Mouse (Mus musculus) liver, postnatal 0 days (tissue): ENCODE measurements around the gene Uhrf2. TPM values are rescaled to one million over a fixed set of nuclear protein-coding genes. Genes with fewer than 3 reads are reported as not detected.

ENCODE experiments used
- ATAC-seq: fragments of 200-750 bp; cut with Nextera tagmentation; 2 replicates; pipeline ENCODE4 v1.8.0; 2017; ENCODE audit warnings: mild to moderate bottlenecking, moderate library complexity
- DNase-seq: peaks from one replicate; pipeline ENCODE4 v3.0.0-alpha.2; 2016
- H3K27ac ChIP-seq: fragments of 300-500 bp; sonication (generic); 2 replicates; pipeline ENCODE4 v1.5.1; 2014; ENCODE audit warnings: antibody characterized with exemption, moderate library complexity, mild to moderate bottlenecking, low read depth
- H3K27me3 ChIP-seq: fragments of 300-500 bp; sonication (generic); 2 replicates; pipeline ENCODE4 v1.6.1; 2014; ENCODE audit warnings: low read length, control low read depth, mixed read lengths; ENCODE audit not compliant: insufficient read depth
- H3K36me3 ChIP-seq: fragments of 300-500 bp; sonication (generic); replicated peaks from 2 replicates; pipeline ENCODE4 v1.6.1; 2014; ENCODE audit warnings: mild to moderate bottlenecking, control low read depth, low read length, moderate library complexity, mixed read lengths; ENCODE audit not compliant: insufficient read depth
- H3K4me1 ChIP-seq: fragments of 300-500 bp; sonication (generic); 2 replicates; pipeline ENCODE4 v1.6.1; 2014; ENCODE audit warnings: antibody characterized with exemption, mild to moderate bottlenecking, control low read depth; ENCODE audit not compliant: insufficient read depth
- H3K4me2 ChIP-seq: fragments of 300-500 bp; sonication (generic); 2 replicates; pipeline ENCODE4 v1.6.1; 2014; ENCODE audit warnings: low read depth, mild to moderate bottlenecking, low read length, moderate library complexity, mixed read lengths
- H3K4me3 ChIP-seq: fragments of 300-500 bp; sonication (generic); 2 replicates; pipeline ENCODE4 v1.5.1; 2014; ENCODE audit warnings: low read depth, low read length
- H3K9ac ChIP-seq: fragments of 300-500 bp; sonication (generic); replicated peaks from 2 replicates; pipeline ENCODE4 v1.6.1; 2014; ENCODE audit warnings: mild to moderate bottlenecking, moderate library complexity
- H3K9me3 ChIP-seq: fragments of 300-500 bp; sonication (generic); 2 replicates; pipeline ENCODE4 v1.6.1; 2016; ENCODE audit warnings: mild to moderate bottlenecking, control low read depth, low read length, mixed read lengths
- CTCF ChIP-seq: sonication (generic); IDR thresholded peaks from 2 replicates; pipeline ENCODE4 v1.5.1; 2016; ENCODE audit warnings: antibody characterized with exemption, low read depth
- EP300 ChIP-seq: IDR thresholded peaks from 2 replicates; pipeline ENCODE4 v1.6.1; 2016; ENCODE audit warnings: antibody characterized with exemption, low read depth, mild to moderate bottlenecking
- WGBS: fragments of 180-500 bp; shearing (Covaris S2); extraction: QIAGEN DNeasy Blood & Tissue Kit; methylation state at CpG from one replicate; pipeline ENCODE4 v1.1.7; 2014; ENCODE audit not compliant: insufficient replicate concordance; 5-methylcytosine and 5-hydroxymethylcytosine counted together
- polyA plus RNA-seq: library from polyadenylated mRNA; unstranded; fragments of >200 nt; fragmentation: Nextera tagmentation; extraction: Ambion mirVana; gene quantifications from 2 replicates; pipeline ENCODE4 v1.2.1, GENCODE M21; 2015

Gene Uhrf2
- 18.4 and 19.8 TPM in 2 replicates for polyA plus RNA-seq

GRCm38 (mm10) chr19:30029894-30030635 lies at the start of gene Uhrf2:
TSS of gene Uhrf2 (plus strand) at chr19:30030513.
- Histone ChIP-seq H3K4me1 (peaks cover 27% of the 10 kb centered on the region), H3K27me3 (no peaks in the 10 kb centered on the region), H3K27ac (peak within 1 kb of the TSS; percentile 96), H3K4me2 (peak within 1 kb of the TSS; percentile 81), H3K4me3 (peak within 1 kb of the TSS; percentile 89), H3K36me3 (no peaks in the 10 kb centered on the region), H3K9ac (peak within 1 kb of the TSS; percentile 94), H3K9me3 (no peaks in the 10 kb centered on the region)
- peak; percentile 89 for TF ChIP-seq EP300
- TF ChIP-seq CTCF, result peak; percentile 21; the same call in 1 of the 2 replicates
- WGBS, result 4% methylated on average over 73 of the region's 74 CpGs
- peak; percentile 96 for ATAC-seq
- DNase-seq, result peak; percentile 98

GRCm38 (mm10) chr19:29984208-29985005 lies 45.9 kb upstream of the Uhrf2 start:
- ATAC-seq (no peak), DNase-seq (peak; percentile 29)
- WGBS, result 71% methylated on average over 16 of the region's 16 CpGs

GRCm38 (mm10) chr19:29986464-29987091 lies 43.7 kb upstream of the Uhrf2 start:
- H3K4me1 ChIP-seq, result no peaks in the 10 kb centered on the region
- no peak for DNase-seq
- no peaks in the 10 kb centered on the region for H3K36me3 ChIP-seq
- TF ChIP-seq CTCF (no peak), EP300 (no peak)
- H3K4me2 ChIP-seq, result no peak overlapping the region
- WGBS, result 78% methylated on average over 12 of the region's 12 CpGs
- ATAC-seq, result no peak
- H3K9ac ChIP-seq, result no peak overlapping the region
- no peak overlapping the region for H3K27ac ChIP-seq
- H3K4me3 ChIP-seq, result no peak overlapping the region
- no peaks in the 10 kb centered on the region for H3K27me3 ChIP-seq
- no peaks in the 10 kb centered on the region for H3K9me3 ChIP-seq

More at GRCm38 (mm10) chr19:29984208-29985005, 45.9 kb upstream of the Uhrf2 start:
- no peak for TF ChIP-seq EP300
- no peak for TF ChIP-seq CTCF
- no peaks in the 10 kb centered on the region for H3K9me3 ChIP-seq
- H3K36me3 ChIP-seq, result no peaks in the 10 kb centered on the region
- no peaks in the 10 kb centered on the region for H3K4me1 ChIP-seq
- H3K27ac ChIP-seq, result no peak overlapping the region
- H3K27me3 ChIP-seq, result no peaks in the 10 kb centered on the region
- no peak overlapping the region for H3K9ac ChIP-seq
- H3K4me3 ChIP-seq, result no peak overlapping the region
- H3K4me2 ChIP-seq, result no peak overlapping the region

DNA sequence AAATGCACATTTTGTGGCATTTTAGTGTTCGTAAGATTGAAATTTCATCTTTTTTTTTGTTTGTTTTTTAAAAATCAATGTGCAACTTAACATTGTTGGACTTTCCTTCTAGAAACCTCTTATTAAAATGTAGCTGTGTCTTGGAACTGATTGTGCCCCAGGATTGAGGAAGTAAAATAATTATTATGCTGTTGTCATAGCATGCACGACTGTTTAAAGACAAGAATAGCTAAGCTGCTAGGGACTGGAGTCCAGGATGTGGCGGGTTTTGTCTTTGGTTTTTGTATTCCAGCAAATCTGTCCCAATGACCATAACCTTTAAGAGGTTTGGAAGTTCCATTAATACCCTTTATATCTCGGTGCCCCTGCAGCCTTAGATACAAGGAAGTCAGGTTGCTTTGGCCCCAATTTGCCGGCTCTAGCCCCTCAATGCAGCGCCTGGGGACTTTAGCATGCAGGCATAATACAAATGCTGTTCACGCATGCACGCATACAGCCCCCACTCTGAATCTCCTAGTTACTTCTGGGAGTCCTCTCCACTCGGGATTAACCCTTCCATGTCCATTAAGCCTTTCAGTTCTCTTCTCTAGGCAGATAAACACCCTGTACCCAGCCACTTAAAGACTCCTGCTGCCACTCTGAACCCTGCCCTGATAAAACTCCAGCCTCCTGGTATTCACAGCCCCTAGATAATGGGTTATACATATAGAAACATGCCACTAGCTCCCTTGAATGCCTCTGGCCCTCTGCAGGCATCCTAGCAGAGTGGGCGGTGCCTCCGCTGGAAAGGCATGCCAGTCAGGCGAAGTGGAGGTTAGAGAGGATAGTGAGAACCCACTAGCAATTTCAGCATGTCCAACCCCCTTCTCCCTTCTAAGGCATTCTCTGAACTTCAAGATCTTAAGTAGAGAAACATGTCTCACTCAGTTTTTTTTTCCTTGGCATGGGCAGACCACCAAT lies 29.6 kb upstream of the Uhrf2 start:
- Histone ChIP-seq H3K27ac (no peak overlapping the region), H3K4me1 (no peaks in the 10 kb centered on the region), H3K4me2 (no peak overlapping the region), H3K36me3 (no peaks in the 10 kb centered on the region), H3K27me3 (no peaks in the 10 kb centered on the region), H3K9ac (no peak overlapping the region), H3K4me3 (no peak overlapping the region), H3K9me3 (no peaks in the 10 kb centered on the region)
- WGBS, result 60% methylated on average over 12 of the region's 12 CpGs
- no peak for TF ChIP-seq EP300
- TF ChIP-seq CTCF, result no peak
- ATAC-seq, result no peak
- DNase-seq, result no peak

GRCm38 (mm10) chr19:30001550-30001949 lies 28.8 kb upstream of the Uhrf2 start:
- H3K27me3 ChIP-seq, result no peaks in the 10 kb centered on the region
- no peaks in the 10 kb centered on the region for H3K4me1 ChIP-seq
- no peak overlapping the region for H3K4me2 ChIP-seq
- DNase-seq (no peak), ATAC-seq (no peak)
- no peak overlapping the region for H3K9ac ChIP-seq
- no peak for TF ChIP-seq CTCF
- H3K27ac ChIP-seq, result no peak overlapping the region
- H3K9me3 ChIP-seq, result no peaks in the 10 kb centered on the region
- no peaks in the 10 kb centered on the region for H3K36me3 ChIP-seq
- H3K4me3 ChIP-seq, result no peak overlapping the region
- 59% methylated on average over 6 of the region's 6 CpGs for WGBS
